Mouse (Mus musculus) lung, adult 2 months (tissue): ENCODE data around the gene Amy2a2.
"Not testable (repeated sequence)": the region's sequence is repeated elsewhere in the genome, so short reads cannot be mapped to it uniquely, and the experiment has no call there.

Experiments used
- CTCF ChIP-seq: fragments of 200-500 bp; IDR thresholded peaks from 2 replicates; pipeline ENCODE4 v1.5.1; 2011; ENCODE audit warnings: mild to moderate bottlenecking, low read length, control low read depth; ENCODE audit not compliant: insufficient read depth
- POLR2A ChIP-seq: fragments of 200-500 bp; IDR thresholded peaks from 2 replicates; pipeline ENCODE4 v1.6.1; 2011; ENCODE audit warnings: low read depth, mild to moderate bottlenecking, control low read depth, low read length, borderline replicate concordance; ENCODE audit errors: extremely low read depth

GRCm38 (mm10) chr3:113356558-113356957, at the start of gene Amy2a2:
- TF ChIP-seq POLR2A, CTCF: not testable (repeated sequence)
